Mouse (Mus musculus) forebrain, postnatal 0 days (tissue): ENCODE results near the gene Tbc1d14. TPM values are rescaled to one million over a fixed set of nuclear protein-coding genes. Genes with fewer than 3 reads are reported as not detected.

Experiments
- ATAC-seq: fragments of 200-750 bp; cut with Nextera tagmentation; 2 replicates; pipeline ENCODE4 v1.8.0; 2017; ENCODE audit warnings: mild to moderate bottlenecking, moderate library complexity
- DNase-seq: peaks from one replicate; pipeline ENCODE4 v3.0.0-alpha.2; 2015
- H3K27ac ChIP-seq: fragments of 300-500 bp; sonication (generic); 2 replicates; pipeline ENCODE4 v1.5.1; 2014; ENCODE audit warnings: low read depth, mild to moderate bottlenecking, antibody characterized with exemption, low read length, moderate library complexity, mixed read lengths
- H3K27me3 ChIP-seq: fragments of 300-500 bp; sonication (generic); 2 replicates; pipeline ENCODE4 v1.6.1; 2014; ENCODE audit warnings: mild to moderate bottlenecking, low read length, mixed read lengths; ENCODE audit not compliant: insufficient read depth
- H3K36me3 ChIP-seq: fragments of 300-500 bp; sonication (generic); 2 replicates; pipeline ENCODE4 v1.6.1; 2014; ENCODE audit warnings: mild to moderate bottlenecking, moderate library complexity; ENCODE audit not compliant: insufficient read depth
- H3K4me1 ChIP-seq: fragments of 300-500 bp; sonication (generic); 2 replicates; pipeline ENCODE4 v1.6.1; 2014; ENCODE audit warnings: antibody characterized with exemption; ENCODE audit not compliant: insufficient read depth
- H3K4me2 ChIP-seq: fragments of 300-500 bp; sonication (generic); 2 replicates; pipeline ENCODE4 v1.6.1; 2014; ENCODE audit warnings: low read depth, mild to moderate bottlenecking, moderate library complexity
- H3K4me3 ChIP-seq: fragments of 300-500 bp; sonication (generic); 2 replicates; pipeline ENCODE4 v1.5.1; 2014; ENCODE audit warnings: low read depth, low read length, mixed read lengths
- H3K9ac ChIP-seq: fragments of 300-500 bp; sonication (generic); 2 replicates; pipeline ENCODE4 v1.6.1; 2014; ENCODE audit warnings: mild to moderate bottlenecking
- H3K9me3 ChIP-seq: fragments of 300-500 bp; sonication (generic); 2 replicates; pipeline ENCODE4 v1.6.1; 2016; ENCODE audit warnings: low read length
- CTCF ChIP-seq: sonication (generic); IDR thresholded peaks from 2 replicates; pipeline ENCODE4 v1.5.1; 2016; ENCODE audit warnings: antibody characterized with exemption, control low read depth, low read depth
- WGBS: fragments of 180-500 bp; shearing (Covaris S2); extraction: QIAGEN DNeasy Blood & Tissue Kit; methylation state at CpG from one replicate; pipeline ENCODE4 v1.1.7; 2014; 5-methylcytosine and 5-hydroxymethylcytosine counted together
- polyA plus RNA-seq: library from polyadenylated mRNA; unstranded; fragments of >200 nt; fragmentation: Nextera tagmentation; extraction: Ambion mirVana; gene quantifications from 2 replicates; pipeline ENCODE4 v1.2.1, GENCODE M21; 2015
- total RNA-seq: library from RNA; depleted of rRNA; stranded (reverse); fragments of >200 nt; gene quantifications from 2 replicates; pipeline ENCODE4 v1.2.3, GENCODE M21; 2014

Gene Tbc1d14
- total and polyA plus RNA-seq, 2 experiments from 2014 or later = 29.0 to 74.1 TPM

DNA sequence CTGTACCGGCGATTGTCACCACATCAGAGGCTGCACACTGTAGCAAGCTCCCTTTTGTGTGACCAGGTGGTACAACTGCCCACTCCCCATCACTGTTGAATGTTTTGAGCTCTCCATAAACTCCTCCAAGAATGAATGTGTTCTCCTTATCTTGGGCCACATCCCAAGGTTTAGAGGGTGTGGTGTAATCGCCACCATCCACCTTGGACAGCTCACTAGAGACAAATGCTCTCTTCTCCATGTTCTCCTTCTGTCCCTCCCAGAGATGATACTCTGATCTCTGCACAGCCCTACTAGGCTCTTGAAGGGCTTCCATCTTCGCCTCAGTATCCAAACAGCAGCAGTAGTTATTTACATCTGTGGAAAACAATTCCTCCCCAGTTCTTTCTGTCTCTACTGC, 21.0 kb upstream of the Tbc1d14 start:
- Histone ChIP-seq H3K4me2 (no peak overlapping the region), H3K27me3 (no peaks in the 10 kb centered on the region), H3K27ac (no peak overlapping the region), H3K4me3 (no peak overlapping the region), H3K9me3 (no peaks in the 10 kb centered on the region), H3K36me3 (peaks cover 48% of the 10 kb centered on the region), H3K4me1 (no peaks in the 10 kb centered on the region), H3K9ac (no peak overlapping the region)
- ATAC-seq = no peak
- 92% methylated on average over 4 of the region's 4 CpGs for WGBS
- no peak for TF ChIP-seq CTCF
- DNase-seq = no peak

DNA sequence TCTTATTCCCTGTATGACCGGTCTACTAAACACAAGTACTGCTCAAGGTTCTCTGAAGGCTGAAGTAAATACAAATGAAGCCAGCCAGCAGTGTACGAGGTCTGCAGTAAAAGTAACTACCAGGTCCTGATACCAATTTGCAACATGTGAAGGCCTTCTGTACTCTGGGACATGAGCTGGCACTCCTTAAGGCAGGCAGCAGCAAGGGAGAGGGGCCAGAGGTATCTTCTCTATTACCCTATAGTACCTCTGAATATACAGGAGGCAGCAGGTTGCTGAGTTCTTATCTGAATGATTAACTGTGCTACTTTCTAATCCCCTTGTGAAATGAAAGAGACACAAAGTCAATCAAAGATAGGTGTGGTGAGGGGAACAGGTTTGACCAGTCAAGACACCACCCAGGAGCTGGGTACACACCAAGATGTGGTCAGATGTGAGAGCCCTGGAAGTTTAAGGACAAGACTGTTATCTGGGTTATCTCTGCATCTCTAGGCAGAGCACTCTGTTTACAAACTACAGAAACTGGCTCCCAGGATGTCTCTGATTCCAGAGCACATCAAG, 15.9 kb upstream of the Tbc1d14 start:
- H3K36me3 ChIP-seq = peaks cover 46% of the 10 kb centered on the region
- no peak overlapping the region for H3K4me3 ChIP-seq
- H3K4me2 ChIP-seq = no peak overlapping the region
- no peaks in the 10 kb centered on the region for H3K9me3 ChIP-seq
- no peak for TF ChIP-seq CTCF
- no peak overlapping the region for H3K9ac ChIP-seq
- 87% methylated on average over 2 of the region's 2 CpGs for WGBS
- no peaks in the 10 kb centered on the region for H3K27me3 ChIP-seq
- ATAC-seq (no peak), DNase-seq (no peak)
- H3K27ac ChIP-seq = no peak overlapping the region
- H3K4me1 ChIP-seq = no peaks in the 10 kb centered on the region

DNA sequence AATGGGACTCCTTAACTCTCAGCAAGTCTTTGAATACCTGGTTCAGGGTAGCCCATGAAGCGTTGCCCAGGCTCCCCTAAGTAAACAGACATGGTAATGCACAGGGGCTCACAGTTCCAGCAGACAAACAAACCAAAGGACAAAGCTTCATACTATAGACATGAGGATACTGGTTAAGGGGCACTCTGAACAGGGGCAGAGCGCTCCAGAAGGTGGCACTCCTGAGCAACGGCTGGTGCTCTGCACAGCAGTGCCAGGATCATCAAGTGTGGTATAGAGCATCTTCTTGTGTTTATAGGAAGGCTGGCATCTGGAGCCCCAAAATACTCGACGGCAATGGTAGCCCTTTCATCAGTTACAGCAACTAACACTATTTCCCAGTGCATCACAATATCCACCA, 10.0 kb upstream of the Tbc1d14 start:
- ATAC-seq (peak; percentile 81), DNase-seq (peak; percentile 52)
- TF ChIP-seq CTCF = peak; percentile 71
- Histone ChIP-seq H3K4me3 (no peak overlapping the region), H3K27me3 (no peaks in the 10 kb centered on the region), H3K9ac (no peak overlapping the region), H3K9me3 (no peaks in the 10 kb centered on the region), H3K4me2 (no peak overlapping the region), H3K27ac (no peak overlapping the region), H3K36me3 (peaks cover 76% of the 10 kb centered on the region), H3K4me1 (no peaks in the 10 kb centered on the region)
- WGBS = 81% methylated on average over 5 of the region's 5 CpGs

DNA sequence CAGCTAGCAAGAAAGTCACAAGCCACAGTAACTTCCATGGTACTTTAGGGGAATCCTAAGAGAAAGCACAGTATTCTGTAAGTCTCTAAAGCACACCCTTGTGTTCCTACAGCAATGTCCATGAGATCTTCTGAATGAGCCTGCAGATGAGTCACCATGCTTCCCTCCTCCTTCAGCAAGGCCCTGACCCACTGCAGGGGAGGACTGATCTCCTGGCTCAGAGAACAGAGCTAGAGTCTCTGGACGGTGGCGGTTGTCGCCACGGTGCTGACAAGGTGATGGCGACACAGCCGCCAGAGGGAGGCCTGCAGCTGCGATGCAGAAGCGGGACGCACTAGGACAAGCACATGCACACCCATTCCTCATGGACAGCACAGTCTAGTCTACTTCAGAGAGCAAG, 9.0 kb upstream of the Tbc1d14 start:
- Histone ChIP-seq H3K9me3 (no peaks in the 10 kb centered on the region), H3K4me2 (no peak overlapping the region), H3K36me3 (peaks cover 68% of the 10 kb centered on the region), H3K9ac (no peak overlapping the region), H3K4me3 (no peak overlapping the region), H3K27me3 (no peaks in the 10 kb centered on the region), H3K27ac (no peak overlapping the region), H3K4me1 (no peaks in the 10 kb centered on the region)
- 94% methylated on average over 9 of the region's 9 CpGs for WGBS
- TF ChIP-seq CTCF = no peak
- ATAC-seq (no peak), DNase-seq (no peak)

DNA sequence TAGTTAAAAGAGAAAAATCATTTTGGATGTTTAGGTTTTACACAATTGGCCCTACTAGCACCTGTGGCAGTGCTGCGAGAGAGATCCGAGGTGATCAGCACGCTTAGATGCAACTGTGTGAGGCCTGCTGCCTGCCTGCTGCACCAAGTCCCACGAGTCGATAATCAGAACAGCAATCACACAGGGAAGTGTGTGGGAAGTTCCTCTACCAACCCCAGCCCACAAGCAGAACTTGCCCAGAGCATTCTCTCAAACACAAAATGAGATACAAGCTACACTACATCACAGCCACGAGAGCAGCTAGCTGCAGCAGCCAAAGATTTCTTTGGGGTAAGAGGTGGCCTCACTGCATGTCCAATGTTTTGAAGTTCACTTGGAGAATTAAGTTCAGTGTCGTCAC, 8.4 kb upstream of the Tbc1d14 start:
- no peak overlapping the region for H3K9ac ChIP-seq
- H3K4me1 ChIP-seq = no peaks in the 10 kb centered on the region
- no peak for DNase-seq
- H3K4me3 ChIP-seq = no peak overlapping the region
- no peak for TF ChIP-seq CTCF
- 95% methylated on average over 7 of the region's 7 CpGs for WGBS
- no peak for ATAC-seq
- no peak overlapping the region for H3K4me2 ChIP-seq
- H3K27ac ChIP-seq = no peak overlapping the region
- H3K27me3 ChIP-seq = no peaks in the 10 kb centered on the region
- H3K36me3 ChIP-seq = peaks cover 66% of the 10 kb centered on the region
- no peaks in the 10 kb centered on the region for H3K9me3 ChIP-seq

DNA sequence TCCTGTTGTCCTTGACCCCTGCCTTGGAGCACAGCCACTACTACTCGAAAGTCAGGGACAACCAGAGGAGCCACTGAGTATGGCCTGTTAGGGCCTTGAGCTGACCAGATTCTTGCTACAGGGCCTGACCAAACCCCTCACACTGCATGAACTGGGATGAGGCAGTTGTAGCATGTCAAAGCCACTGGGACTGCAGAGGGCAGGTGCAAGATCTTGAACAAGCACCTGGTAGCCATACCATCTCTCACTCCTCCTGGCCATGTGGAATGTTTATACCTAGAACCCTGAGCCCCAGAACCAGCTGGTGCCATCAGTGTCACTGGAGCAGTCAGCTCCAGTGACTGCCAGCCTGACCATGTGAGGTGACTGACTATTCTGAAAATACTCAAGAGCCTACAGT, 5.8 kb upstream of the Tbc1d14 start:
- no peak for TF ChIP-seq CTCF
- Histone ChIP-seq H3K36me3 (peaks cover 44% of the 10 kb centered on the region), H3K4me1 (no peaks in the 10 kb centered on the region), H3K4me2 (no peak overlapping the region), H3K27me3 (no peaks in the 10 kb centered on the region), H3K4me3 (no peak overlapping the region), H3K9me3 (no peaks in the 10 kb centered on the region), H3K27ac (no peak overlapping the region), H3K9ac (no peak overlapping the region)
- DNase-seq (no peak), ATAC-seq (no peak)
- WGBS = 94% methylated on average over 1 of the region's 1 CpGs

DNA sequence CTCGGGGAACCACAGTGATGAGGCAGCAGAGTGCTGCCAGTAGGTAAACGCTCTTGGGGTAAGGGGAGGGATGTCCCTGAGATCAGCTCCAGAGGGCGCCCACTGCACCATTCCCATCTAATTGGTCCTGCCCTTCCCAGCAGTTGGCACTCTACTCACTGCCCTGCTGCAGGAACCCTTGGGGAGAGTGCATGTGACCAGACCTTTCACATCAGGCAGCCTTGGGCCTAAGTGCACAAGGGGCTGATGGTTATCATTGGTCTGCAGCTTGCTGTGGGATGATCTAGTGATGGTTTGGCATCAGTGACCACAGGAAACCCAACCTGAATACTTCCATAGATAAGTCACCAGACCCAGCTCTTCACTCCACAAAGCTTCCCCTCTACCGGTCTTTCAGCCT, 4.6 kb upstream of the Tbc1d14 start:
- no peaks in the 10 kb centered on the region for H3K9me3 ChIP-seq
- H3K4me1 ChIP-seq = no peaks in the 10 kb centered on the region
- ATAC-seq (peak; percentile 47), DNase-seq (no peak)
- peaks cover 33% of the 10 kb centered on the region for H3K36me3 ChIP-seq
- WGBS = 38% methylated on average over 4 of the region's 4 CpGs
- no peaks in the 10 kb centered on the region for H3K27me3 ChIP-seq
- H3K27ac ChIP-seq = no peak overlapping the region
- no peak overlapping the region for H3K9ac ChIP-seq
- peak; percentile 26; the same call in 1 of the 2 replicates for TF ChIP-seq CTCF
- H3K4me3 ChIP-seq = no peak overlapping the region
- no peak overlapping the region for H3K4me2 ChIP-seq
